Mouse (Mus musculus) layer of hippocampus, adult 2 months (tissue): ENCODE measurements around the gene Rapgef4. TPM values are rescaled to one million over a fixed set of nuclear protein-coding genes. Genes with fewer than 3 reads are reported as not detected.
A peak's percentile ranks its signal among the peaks of the same experiment; 100 is the strongest.

Experiments
- DNase-seq, 2 experiments: peaks; one replicate each; pipeline ENCODE4 v3.0.0; 2022; ENCODE audit warnings: low spot score in 2 of 2
- H3K27ac ChIP-seq: fragments of 200-600 bp; 2 replicates; pipeline ENCODE4 v1.8.1; 2022
- H3K4me3 ChIP-seq: fragments of 200-600 bp; 2 replicates; pipeline ENCODE4 v1.8.1; 2022; ENCODE audit warnings: mild to moderate bottlenecking
- CTCF ChIP-seq: fragments of 200-600 bp; conservative IDR thresholded peaks from 2 replicates; pipeline ENCODE4 v1.8.1; 2022; ENCODE audit warnings: antibody characterized with exemption, mild to moderate bottlenecking, moderate library complexity
- total RNA-seq, 2 experiments: library from RNA; stranded (reverse); gene quantifications; 2 replicates each; pipeline ENCODE4 v1.2.3; 2021

Gene Rapgef4
- total RNA-seq, 2 experiments from 2014 or later = 381 TPM

DNA sequence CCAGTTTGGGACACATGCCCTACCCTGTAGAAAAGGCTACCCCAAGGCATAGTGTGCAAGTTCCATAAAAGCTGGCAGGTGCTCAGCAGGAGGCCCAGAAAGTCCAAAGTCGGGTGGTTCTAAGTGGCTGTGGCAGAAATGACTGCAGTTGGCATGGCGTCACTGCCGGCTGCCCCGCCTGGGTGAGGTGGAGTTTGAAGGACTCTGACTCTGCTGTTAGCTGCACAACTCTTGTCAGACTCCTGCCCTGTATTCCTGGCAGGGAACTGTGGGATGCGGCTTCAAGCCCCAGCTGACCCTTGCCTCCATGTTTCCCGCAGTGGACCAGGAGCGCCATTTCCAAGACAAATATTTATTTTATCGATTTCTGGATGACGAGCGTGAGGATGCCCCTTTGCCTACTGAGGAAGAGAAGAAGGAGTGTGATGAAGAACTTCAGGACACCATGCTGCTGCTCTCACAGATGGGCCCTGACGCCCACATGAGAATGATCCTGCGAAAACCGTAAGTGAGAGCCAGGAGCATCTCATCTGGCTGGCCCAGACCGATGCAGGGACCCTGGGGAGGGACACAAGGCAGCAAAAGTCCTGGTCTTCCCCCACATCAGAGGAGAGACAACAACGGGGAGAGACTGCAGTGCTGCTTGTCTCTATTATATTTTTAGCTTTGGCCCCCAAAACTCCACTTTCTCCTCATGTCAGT lies 198.7 kb downstream of the Rapgef4 start:
- no peak for DNase-seq
- H3K4me3 ChIP-seq = no peak overlapping the region
- TF ChIP-seq CTCF = no peak
- H3K27ac ChIP-seq = no peak overlapping the region

DNA sequence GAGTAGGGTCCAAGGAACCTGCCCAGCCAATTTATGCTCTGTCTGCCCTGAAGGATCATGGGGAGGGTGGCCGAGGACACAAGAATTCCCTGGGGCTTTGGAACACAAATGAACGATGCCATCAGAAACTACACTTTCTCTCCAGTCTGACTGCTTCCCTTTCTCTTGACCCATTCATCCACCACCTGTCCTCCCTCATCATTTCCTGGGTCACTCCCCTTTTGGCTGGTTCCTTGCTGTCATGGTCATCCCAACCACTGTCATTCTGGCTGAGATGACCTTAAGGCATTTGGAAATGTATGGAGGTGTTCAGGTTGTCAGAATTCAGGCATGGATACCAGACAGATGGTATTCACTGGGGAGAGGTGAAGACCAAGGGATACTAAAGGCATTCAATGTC lies 200.4 kb downstream of the Rapgef4 start:
- no peak for TF ChIP-seq CTCF
- DNase-seq = no peak
- Histone ChIP-seq H3K4me3 (no peak overlapping the region), H3K27ac (no peak overlapping the region)

DNA sequence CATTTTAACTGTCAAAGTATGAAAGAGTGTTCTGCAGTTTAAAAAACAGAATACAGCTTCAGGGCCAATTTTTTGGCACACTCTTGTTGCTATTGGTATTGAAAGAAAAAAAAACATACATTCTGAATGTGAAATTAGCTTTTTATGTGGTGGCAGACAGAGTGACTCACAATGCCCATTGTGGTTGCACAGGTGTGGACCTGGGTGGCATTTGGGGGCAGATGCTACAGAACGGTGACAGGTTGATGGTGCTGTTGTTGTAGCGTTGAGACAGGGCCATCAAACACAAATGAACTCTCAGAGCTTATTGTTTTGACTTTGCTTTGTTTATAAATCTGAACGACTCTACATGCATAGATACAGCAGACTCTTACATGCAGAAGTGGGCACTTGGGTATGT lies 202.7 kb downstream of the Rapgef4 start:
- TF ChIP-seq CTCF = no peak
- Histone ChIP-seq H3K4me3 (no peak overlapping the region), H3K27ac (no peak overlapping the region)
- no peak for DNase-seq

DNA sequence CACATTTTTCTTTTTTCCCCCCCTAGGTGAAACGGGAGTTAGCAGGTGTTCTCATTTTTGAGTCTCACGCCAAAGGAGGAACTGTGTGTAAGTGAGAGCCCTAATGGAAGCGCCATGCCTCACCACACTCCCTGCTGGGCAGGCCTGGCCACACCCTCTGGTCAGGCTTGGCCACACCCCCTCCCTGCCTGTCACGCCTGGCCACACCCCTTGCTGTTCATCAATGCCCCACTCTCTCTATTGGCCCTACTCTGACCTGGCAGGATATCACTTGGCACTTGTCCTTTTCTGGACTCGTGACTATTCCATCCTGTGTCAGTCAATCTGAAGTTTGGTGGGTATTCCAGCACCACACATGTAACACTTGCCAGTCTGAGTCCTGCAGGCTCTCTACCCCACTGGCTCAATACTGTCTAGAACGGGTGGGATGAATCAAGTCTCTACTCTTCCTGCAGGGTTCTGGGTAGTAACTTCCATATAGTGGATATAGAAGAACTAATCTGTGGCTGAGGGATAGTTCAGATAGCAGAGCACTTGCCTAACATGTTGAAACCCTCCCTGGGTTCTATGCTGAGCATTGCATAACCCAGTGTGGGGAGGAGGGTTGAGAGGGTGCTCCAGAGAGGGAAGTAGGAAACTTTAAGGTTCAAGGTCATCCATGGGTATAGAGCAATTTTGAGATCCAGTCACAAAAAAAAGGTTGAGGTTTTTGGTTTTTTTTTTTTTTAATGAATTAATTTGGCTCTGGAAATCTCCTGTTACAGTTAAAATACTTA lies 215.3 kb downstream of the Rapgef4 start:
- TF ChIP-seq CTCF = no peak
- no peak overlapping the region for H3K27ac ChIP-seq
- no peak overlapping the region for H3K4me3 ChIP-seq
- DNase-seq = no peak

DNA sequence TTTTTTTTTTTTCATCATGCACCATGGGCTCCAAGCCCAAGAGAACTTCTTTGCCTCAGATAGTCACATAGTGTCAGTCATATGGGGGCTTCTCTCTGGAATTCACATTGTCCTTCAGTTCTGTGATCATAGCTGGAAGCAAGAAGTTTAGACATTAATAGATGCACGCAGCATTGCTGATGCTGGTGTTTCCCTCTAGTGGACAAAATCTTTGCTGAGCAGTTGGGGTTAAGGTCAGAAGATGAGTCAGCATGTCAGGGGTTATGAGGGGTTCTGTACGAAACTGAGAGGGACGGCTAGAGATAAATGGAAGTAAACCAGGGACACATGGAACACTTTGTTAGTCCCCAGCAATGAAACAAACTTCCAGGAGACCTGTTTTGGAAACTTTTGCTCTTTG lies 216.0 kb downstream of the Rapgef4 start:
- peak; percentile 61 for TF ChIP-seq CTCF
- H3K4me3 ChIP-seq = no peak overlapping the region
- no peak for DNase-seq
- H3K27ac ChIP-seq = no peak overlapping the region

GRCm38 (mm10) chr2:72199451-72199850 lies 218.4 kb downstream of the Rapgef4 start:
- DNase-seq = no peak
- no peak for TF ChIP-seq CTCF
- no peak overlapping the region for H3K27ac ChIP-seq
- no peak overlapping the region for H3K4me3 ChIP-seq

DNA sequence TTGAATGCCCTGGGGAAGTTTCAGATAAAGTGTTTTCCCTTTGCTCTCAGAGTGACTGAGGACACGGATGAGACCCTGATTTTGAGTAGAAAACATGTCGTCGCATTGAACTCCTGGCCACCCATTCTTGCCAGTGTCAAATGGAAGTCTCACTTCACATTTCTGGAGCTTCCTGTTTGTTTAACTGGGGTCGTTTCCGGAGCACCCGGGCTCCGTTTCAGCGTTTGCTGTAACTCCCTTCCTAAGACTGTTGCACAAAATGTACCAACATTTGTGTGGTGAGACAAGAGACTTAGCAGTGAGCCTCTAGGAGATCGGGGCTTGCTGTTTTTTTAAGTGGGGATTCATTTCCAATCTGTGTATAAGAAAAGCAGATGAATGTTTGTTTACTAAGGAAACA lies 220.5 kb downstream of the Rapgef4 start:
- Histone ChIP-seq H3K27ac (0 out of 2 replicates have a peak overlapping the region, but pooled peaks have one; percentile 6), H3K4me3 (no peak overlapping the region)
- DNase-seq = no peak
- TF ChIP-seq CTCF = no peak

- TF ChIP-seq CTCF = no peak
- Histone ChIP-seq H3K4me3 (no peak overlapping the region), H3K27ac (no peak overlapping the region)
- DNase-seq = no peak
These were observed 221.2 kb downstream of the Rapgef4 start for GRCm38 (mm10) chr2:72202252-72202651.

DNA sequence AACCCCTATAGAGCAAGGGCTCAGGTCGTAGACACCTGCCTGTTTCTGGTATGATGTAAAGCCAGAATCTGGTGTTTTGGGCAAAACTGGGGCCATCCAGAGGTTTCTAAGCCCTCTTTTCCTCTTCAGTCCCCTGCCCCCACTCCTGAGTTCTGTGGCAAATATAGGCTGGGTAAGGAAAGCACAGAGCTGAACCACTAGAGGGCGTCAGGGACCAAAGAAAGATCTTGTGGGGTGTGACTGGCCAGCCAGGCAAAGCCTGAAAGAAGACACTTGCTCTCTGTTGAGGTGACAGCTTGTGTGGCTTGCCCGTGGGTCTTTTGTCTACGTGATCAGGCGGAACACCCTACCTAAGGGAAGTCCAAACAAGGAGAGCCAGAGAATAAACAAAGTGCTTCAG lies 222.6 kb downstream of the Rapgef4 start:
- H3K4me3 ChIP-seq = no peak overlapping the region
- DNase-seq = peak; percentile 58 to 83
- peak; percentile 93 for TF ChIP-seq CTCF
- H3K27ac ChIP-seq = no peak overlapping the region

DNA sequence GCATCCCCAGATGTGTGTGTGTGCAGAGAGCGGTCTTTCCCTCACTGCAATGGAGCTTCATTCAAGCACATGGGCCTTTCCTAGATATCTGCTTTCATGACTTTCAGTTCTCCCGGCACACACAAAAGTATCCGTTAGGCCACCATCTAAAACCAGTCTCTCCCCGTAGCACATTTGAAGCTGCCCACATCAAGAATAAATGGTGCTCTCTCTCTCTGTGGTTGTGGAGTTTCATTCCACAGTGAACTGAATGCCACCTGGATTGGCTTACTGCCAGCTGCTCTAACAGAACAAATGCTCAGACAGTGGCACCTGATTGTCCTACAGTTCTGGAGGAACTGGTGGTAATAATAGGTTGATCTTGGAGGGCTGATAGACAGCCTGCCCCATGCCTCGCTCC lies 224.8 kb downstream of the Rapgef4 start:
- TF ChIP-seq CTCF = no peak
- no peak for DNase-seq
- no peak overlapping the region for H3K27ac ChIP-seq
- H3K4me3 ChIP-seq = no peak overlapping the region

DNA sequence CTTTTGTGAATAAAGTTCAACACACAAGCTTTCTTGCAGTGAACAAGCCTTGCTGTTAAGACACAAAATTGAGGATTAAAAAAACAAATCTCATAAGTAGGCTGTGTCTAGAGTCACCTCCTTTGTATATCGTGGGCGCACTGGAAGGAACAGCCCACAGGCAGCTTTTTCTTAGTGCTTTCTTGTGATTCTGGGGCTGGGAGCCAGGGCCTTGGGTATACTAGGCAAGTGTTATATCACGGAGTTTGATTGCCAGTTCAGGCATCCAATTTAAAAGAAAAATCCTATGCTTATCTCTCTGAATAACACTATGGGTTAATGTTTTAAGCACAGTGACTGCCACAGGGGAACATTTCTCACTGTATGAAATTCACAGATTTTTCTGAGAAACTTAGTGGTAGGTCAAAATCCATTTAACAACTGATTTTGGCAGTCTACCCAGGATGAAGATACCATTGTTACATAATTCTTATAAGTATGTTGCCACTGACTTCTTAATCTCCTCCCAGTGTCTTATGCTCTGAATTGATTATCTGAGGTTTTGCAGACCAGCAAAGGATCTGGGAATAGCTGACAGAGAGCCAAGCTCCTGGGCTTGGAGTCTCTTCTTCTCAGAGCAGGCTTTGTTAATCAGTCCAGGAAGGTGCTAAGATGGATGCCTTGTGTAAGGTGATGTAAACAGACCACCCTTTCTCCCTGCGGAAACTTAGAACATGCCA lies 225.6 kb downstream of the Rapgef4 start:
- no peak overlapping the region for H3K27ac ChIP-seq
- no peak overlapping the region for H3K4me3 ChIP-seq
- no peak for TF ChIP-seq CTCF
- DNase-seq = no peak

GRCm38 (mm10) chr2:72217336-72217735 lies 236.3 kb downstream of the Rapgef4 start:
- no peak for TF ChIP-seq CTCF
- H3K27ac ChIP-seq = no peak overlapping the region
- no peak for DNase-seq
- no peak overlapping the region for H3K4me3 ChIP-seq

- TF ChIP-seq CTCF = peak; percentile 90
These were observed 238.9 kb downstream of the Rapgef4 start for GRCm38 (mm10) chr2:72219921-72220320.

More at GRCm38 (mm10) chr2:72219921-72220320, 238.9 kb downstream of the Rapgef4 start:
- H3K4me3 ChIP-seq = no peak overlapping the region
- DNase-seq = peak in 1 of 2 experiments; percentile 45
- H3K27ac ChIP-seq = no peak overlapping the region
